Mouse (Mus musculus): ENCODE data around the gene Rbm38. TPM values are rescaled to one million over a fixed set of nuclear protein-coding genes. Genes with fewer than 3 reads are reported as not detected.

The Rbm38 gene
- total and polyA plus RNA-seq, 2 experiments from 2014 or later: 119 to 135 TPM

DNA sequence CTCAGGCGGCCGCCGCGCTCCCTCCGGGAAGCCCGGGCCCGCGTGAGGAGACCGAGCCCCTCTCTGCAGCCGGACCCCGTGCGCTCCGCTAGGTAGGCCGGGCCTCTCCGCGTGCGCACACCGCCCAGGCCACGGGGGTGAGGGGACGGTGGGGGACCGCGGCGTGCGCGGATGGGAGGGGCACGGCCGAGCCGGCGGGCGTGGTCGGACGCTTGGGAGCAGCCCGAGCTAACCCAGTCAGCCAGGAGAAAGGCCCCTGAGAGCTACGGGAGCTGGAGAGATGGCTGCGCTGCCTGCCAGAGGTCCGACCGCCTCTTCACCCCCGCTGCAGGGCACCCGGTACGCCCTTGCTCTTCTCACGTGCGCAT, 20.0 kb upstream of the Rbm38 start:
- H3K4me3 ChIP-seq (ENCODE audit: low read depth, low read length): peak overlapping the region; percentile 85
- H3K4me2 ChIP-seq (ENCODE audit: low read depth, low read length): peak overlapping the region; percentile 80
- peak; percentile 87 for ATAC-seq (ENCODE audit: insufficient read depth, low read depth)
- peaks cover 7% of the 10 kb centered on the region; the same call in 1 of the 2 replicates for H3K4me1 ChIP-seq (ENCODE audit: control insufficient read depth, insufficient read depth)
- DNase-seq (ENCODE audit: low spot score): peak; percentile 47
- no peaks in the 10 kb centered on the region for H3K27me3 ChIP-seq (ENCODE audit: control insufficient read depth, insufficient read depth, low read length)
- 0% methylated on average over 34 of the region's 42 CpGs for WGBS
- H3K9ac ChIP-seq (replicated peaks; ENCODE audit: low read depth, low read length): peak overlapping the region; percentile 91
- no peaks in the 10 kb centered on the region for H3K9me3 ChIP-seq (replicated peaks; ENCODE audit: control insufficient read depth, low read length)
- TF ChIP-seq EP300 (IDR thresholded peaks at IDR 0.05; ENCODE audit: low read depth) (no peak), CTCF (IDR thresholded peaks at IDR 0.05; ENCODE audit: low read depth) (no peak)
- peaks cover 26% of the 10 kb centered on the region for H3K36me3 ChIP-seq (replicated peaks; ENCODE audit: control insufficient read depth, insufficient read depth, low read length)
- H3K27ac ChIP-seq (ENCODE audit: low read depth): peak overlapping the region; percentile 92

DNA sequence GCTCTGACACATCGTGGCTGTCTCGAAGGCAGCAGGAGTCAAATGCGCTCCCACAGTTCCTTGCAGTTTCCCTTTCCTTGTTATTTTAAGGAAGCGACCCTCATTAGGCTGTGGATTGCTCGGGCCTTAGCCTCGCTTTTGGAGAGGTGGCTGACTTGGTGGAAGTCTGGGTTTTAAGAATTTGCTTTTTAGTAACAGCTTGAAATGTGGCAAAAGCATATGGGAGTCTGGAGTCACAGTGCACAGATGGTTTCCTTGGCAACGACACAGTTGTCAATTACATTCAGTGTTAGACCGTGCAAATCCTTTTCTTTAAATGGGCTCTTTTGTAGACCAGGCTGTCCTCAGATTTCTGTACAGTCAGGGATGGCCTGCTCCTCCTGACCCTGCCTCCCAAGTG, 19.4 kb upstream of the Rbm38 start:
- Histone ChIP-seq H3K4me1 (ENCODE audit: control insufficient read depth, insufficient read depth) (peaks cover 7% of the 10 kb centered on the region; the same call in 1 of the 2 replicates), H3K4me3 (ENCODE audit: low read depth, low read length) (peak overlapping the region; percentile 85), H3K9me3 (replicated peaks; ENCODE audit: control insufficient read depth, low read length) (no peaks in the 10 kb centered on the region), H3K27ac (ENCODE audit: low read depth) (peak overlapping the region; percentile 92; the same call in 1 of the 2 replicates), H3K9ac (replicated peaks; ENCODE audit: low read depth, low read length) (peak overlapping the region; percentile 91), H3K27me3 (ENCODE audit: control insufficient read depth, insufficient read depth, low read length) (no peaks in the 10 kb centered on the region), H3K36me3 (replicated peaks; ENCODE audit: control insufficient read depth, insufficient read depth, low read length) (peaks cover 30% of the 10 kb centered on the region), H3K4me2 (ENCODE audit: low read depth, low read length) (peak overlapping the region; percentile 80)
- no peak for ATAC-seq (ENCODE audit: insufficient read depth, low read depth)
- TF ChIP-seq CTCF (IDR thresholded peaks at IDR 0.05; ENCODE audit: low read depth) (no peak), EP300 (IDR thresholded peaks at IDR 0.05; ENCODE audit: low read depth) (no peak)
- no peak for DNase-seq (ENCODE audit: low spot score)
- 14% methylated on average over 8 of the region's 8 CpGs for WGBS

DNA sequence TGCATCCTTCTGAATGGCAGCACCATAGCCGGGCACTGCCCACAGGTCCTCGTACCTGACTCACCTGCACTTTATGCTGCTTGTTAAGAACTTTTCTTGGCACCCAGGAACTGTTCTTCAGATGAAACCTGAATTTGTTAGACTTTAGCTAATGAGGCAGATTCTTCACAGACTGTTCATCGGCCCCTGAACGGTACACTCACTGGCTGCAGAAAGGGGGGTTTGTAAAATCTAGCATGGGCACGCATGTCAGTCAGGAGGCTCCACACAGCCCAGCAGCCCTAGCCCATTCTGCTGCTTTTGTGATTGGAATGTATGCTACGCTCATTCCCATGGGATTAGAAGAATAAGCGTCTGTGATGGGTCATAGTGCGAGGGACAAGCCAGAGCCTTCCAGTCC, 16.6 kb upstream of the Rbm38 start:
- Histone ChIP-seq H3K4me1 (ENCODE audit: control insufficient read depth, insufficient read depth) (peaks cover 7% of the 10 kb centered on the region; the same call in 1 of the 2 replicates), H3K4me2 (ENCODE audit: low read depth, low read length) (no peak overlapping the region), H3K27ac (ENCODE audit: low read depth) (no peak overlapping the region), H3K36me3 (replicated peaks; ENCODE audit: control insufficient read depth, insufficient read depth, low read length) (peaks cover 56% of the 10 kb centered on the region), H3K9ac (replicated peaks; ENCODE audit: low read depth, low read length) (no peak overlapping the region), H3K4me3 (ENCODE audit: low read depth, low read length) (no peak overlapping the region), H3K9me3 (replicated peaks; ENCODE audit: control insufficient read depth, low read length) (no peaks in the 10 kb centered on the region), H3K27me3 (ENCODE audit: control insufficient read depth, insufficient read depth, low read length) (no peaks in the 10 kb centered on the region)
- 92% methylated on average over 8 of the region's 8 CpGs for WGBS
- DNase-seq (ENCODE audit: low spot score) (no peak), ATAC-seq (ENCODE audit: insufficient read depth, low read depth) (no peak)
- TF ChIP-seq EP300 (IDR thresholded peaks at IDR 0.05; ENCODE audit: low read depth) (no peak), CTCF (IDR thresholded peaks at IDR 0.05; ENCODE audit: low read depth) (no peak)

DNA sequence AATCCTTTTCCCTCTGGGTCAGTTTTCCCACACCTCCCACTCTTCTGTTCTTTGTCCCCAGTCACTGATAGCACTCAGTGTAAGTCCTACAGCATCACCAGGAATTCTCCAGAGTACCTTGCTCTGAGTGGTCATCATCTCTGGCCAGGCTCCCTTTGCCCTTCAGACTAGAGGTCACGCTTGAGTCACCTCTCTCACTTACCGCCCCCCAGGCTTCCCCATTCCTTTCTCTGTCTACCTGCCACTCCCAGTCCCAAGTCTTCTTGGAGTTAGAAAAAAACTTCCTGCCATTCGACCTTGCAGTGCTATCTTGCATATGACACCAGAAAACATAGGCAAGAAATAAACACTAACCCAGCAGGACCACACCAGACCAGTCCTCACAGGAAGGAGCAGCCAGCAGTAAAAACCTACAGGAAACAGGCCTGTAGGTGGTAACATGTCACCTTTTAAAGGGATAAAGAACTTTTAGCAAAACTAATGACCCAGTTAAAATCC, 10.0 kb upstream of the Rbm38 start:
- Histone ChIP-seq H3K9me3 (replicated peaks; ENCODE audit: control insufficient read depth, low read length) (no peaks in the 10 kb centered on the region), H3K9ac (replicated peaks; ENCODE audit: low read depth, low read length) (no peak overlapping the region), H3K27ac (ENCODE audit: low read depth) (no peak overlapping the region), H3K4me2 (ENCODE audit: low read depth, low read length) (no peak overlapping the region), H3K4me1 (ENCODE audit: control insufficient read depth, insufficient read depth) (no peaks in the 10 kb centered on the region), H3K27me3 (ENCODE audit: control insufficient read depth, insufficient read depth, low read length) (no peaks in the 10 kb centered on the region), H3K4me3 (ENCODE audit: low read depth, low read length) (no peak overlapping the region), H3K36me3 (replicated peaks; ENCODE audit: control insufficient read depth, insufficient read depth, low read length) (peaks cover 94% of the 10 kb centered on the region)
- no peak for TF ChIP-seq EP300 (IDR thresholded peaks at IDR 0.05; ENCODE audit: low read depth)
- TF ChIP-seq CTCF (IDR thresholded peaks at IDR 0.05; ENCODE audit: low read depth): no peak
- ATAC-seq (ENCODE audit: insufficient read depth, low read depth): no peak
- WGBS: 63% methylated on average over 3 of the region's 3 CpGs
- DNase-seq (ENCODE audit: low spot score): no peak

DNA sequence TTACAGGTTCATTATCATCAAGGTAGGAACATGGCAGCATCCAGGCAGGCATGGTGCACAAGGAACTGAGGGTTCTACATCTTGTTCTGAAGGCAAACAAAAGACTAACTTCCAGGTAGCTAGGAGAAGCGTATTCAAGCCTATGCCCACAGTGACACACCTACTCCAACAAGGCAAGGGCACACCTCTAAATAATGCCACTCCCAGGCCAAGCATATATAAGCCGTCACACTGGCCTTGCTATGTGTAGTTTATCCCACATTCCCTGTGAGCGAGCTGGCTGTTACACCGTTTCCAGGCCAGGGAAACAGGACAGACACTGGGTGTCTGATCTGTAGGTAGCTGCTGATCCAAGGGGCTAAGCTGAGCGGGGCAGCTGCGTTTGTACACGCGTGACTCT, 8.9 kb upstream of the Rbm38 start:
- TF ChIP-seq EP300 (IDR thresholded peaks at IDR 0.05; ENCODE audit: low read depth) (no peak), CTCF (IDR thresholded peaks at IDR 0.05; ENCODE audit: low read depth) (no peak)
- Histone ChIP-seq H3K4me2 (ENCODE audit: low read depth, low read length) (no peak overlapping the region), H3K27ac (ENCODE audit: low read depth) (no peak overlapping the region), H3K9me3 (replicated peaks; ENCODE audit: control insufficient read depth, low read length) (no peaks in the 10 kb centered on the region), H3K4me1 (ENCODE audit: control insufficient read depth, insufficient read depth) (no peaks in the 10 kb centered on the region), H3K27me3 (ENCODE audit: control insufficient read depth, insufficient read depth, low read length) (no peaks in the 10 kb centered on the region), H3K9ac (replicated peaks; ENCODE audit: low read depth, low read length) (no peak overlapping the region), H3K36me3 (replicated peaks; ENCODE audit: control insufficient read depth, insufficient read depth, low read length) (peaks cover 92% of the 10 kb centered on the region), H3K4me3 (ENCODE audit: low read depth, low read length) (no peak overlapping the region)
- ATAC-seq (ENCODE audit: insufficient read depth, low read depth): no peak
- 93% methylated on average over 8 of the region's 8 CpGs for WGBS
- no peak for DNase-seq (ENCODE audit: low spot score)

DNA sequence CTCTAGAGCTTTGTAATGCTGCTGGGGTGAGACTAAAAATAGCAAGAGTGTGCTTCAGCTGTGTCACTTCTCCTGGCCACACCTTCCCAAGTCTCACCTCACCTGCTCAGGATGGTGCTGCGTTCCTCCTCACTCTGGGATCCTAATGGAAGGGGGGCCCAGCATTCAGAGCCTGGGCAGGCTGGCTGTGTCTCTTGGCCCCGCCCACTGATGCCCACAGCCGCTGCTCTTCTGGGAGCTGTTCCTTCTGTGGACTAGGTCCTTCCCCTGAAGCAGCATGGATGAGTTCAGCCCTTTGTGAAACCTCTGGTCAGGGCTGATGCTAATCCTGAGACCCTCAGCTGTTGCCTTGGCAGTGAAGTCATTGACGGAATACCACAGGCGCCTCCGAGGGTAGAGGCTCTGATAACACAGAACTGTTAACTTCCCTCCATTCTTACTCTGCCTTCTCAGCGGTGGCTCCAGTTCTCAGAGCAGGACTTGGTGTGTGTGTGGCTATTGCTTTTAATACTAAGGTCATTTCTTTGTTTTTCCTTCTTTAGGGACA, 5.5 kb upstream of the Rbm38 start:
- ATAC-seq (ENCODE audit: insufficient read depth, low read depth): no peak
- H3K9ac ChIP-seq (replicated peaks; ENCODE audit: low read depth, low read length): no peak overlapping the region
- no peaks in the 10 kb centered on the region for H3K9me3 ChIP-seq (replicated peaks; ENCODE audit: control insufficient read depth, low read length)
- 31% methylated on average over 7 of the region's 7 CpGs for WGBS
- H3K4me2 ChIP-seq (ENCODE audit: low read depth, low read length): no peak overlapping the region
- H3K4me1 ChIP-seq (ENCODE audit: control insufficient read depth, insufficient read depth): peaks cover 18% of the 10 kb centered on the region
- no peaks in the 10 kb centered on the region for H3K27me3 ChIP-seq (ENCODE audit: control insufficient read depth, insufficient read depth, low read length)
- no peak overlapping the region for H3K27ac ChIP-seq (ENCODE audit: low read depth)
- H3K4me3 ChIP-seq (ENCODE audit: low read depth, low read length): no peak overlapping the region
- no peak for DNase-seq (ENCODE audit: low spot score)
- TF ChIP-seq CTCF (IDR thresholded peaks at IDR 0.05; ENCODE audit: low read depth) (no peak), EP300 (IDR thresholded peaks at IDR 0.05; ENCODE audit: low read depth) (no peak)
- peaks cover 58% of the 10 kb centered on the region for H3K36me3 ChIP-seq (replicated peaks; ENCODE audit: control insufficient read depth, insufficient read depth, low read length)
